Comparison of ENCODE assay signal across 30 mouse cellular contexts in genomic region chr15:99532023-99532422, GRCm38 (mm10). TPM values are rescaled to one million over a fixed set of nuclear protein-coding genes. Genes with fewer than 3 reads are reported as not detected.
DNase-seq lines count a peak whose midpoint lies in the region; ATAC-seq and TF ChIP-seq lines count a peak whose summit lies in the region.
"Had no signal": no experiment of that assay in that cellular context is flagged by ENCODE, and none has a peak within 500 bp of the region (broad histone marks: within the 10 kb centered on the region; RNA-seq: fewer than 3 reads in every experiment).

No protein-coding gene starts in this region.

- H3K27me3 ChIP-seq in hindbrain, postnatal 0 days (ENCODE audit: insufficient read depth, low read length) = no peaks in the 10 kb centered on the region
- H3K27me3 ChIP-seq in hindbrain, embryonic 14.5 days (ENCODE audit: control insufficient read depth, insufficient read depth, low read length) = no peaks in the 10 kb centered on the region
- H3K27me3 ChIP-seq in limb, embryonic 11.5 days (ENCODE audit: control insufficient read depth, insufficient read depth, low read length) = peaks cover 14% of the 10 kb centered on the region
- H3K27me3 ChIP-seq in limb, embryonic 10.5 days (ENCODE audit: low read depth, poor library complexity, severe bottlenecking) = peaks cover 41% of the 10 kb centered on the region
- peaks cover 35% of the 10 kb centered on the region for H3K27me3 ChIP-seq in embryonic facial prominence, embryonic 13.5 days

- DNase-seq in hindbrain, postnatal 0 days (ENCODE audit: low spot score) = no peak
- no peak for DNase-seq in hindbrain, embryonic 14.5 days (ENCODE audit: low spot score)
- no peak for DNase-seq in limb, embryonic 11.5 days (ENCODE audit: low spot score)
- DNase-seq in limb, embryonic 10.5 days (ENCODE audit: low spot score) = no peak
- peak; percentile 9 for DNase-seq in ES-CJ7 (ENCODE audit: low read depth, low spot score)
- no peak for DNase-seq in frontal cortex, adult 2 months (ENCODE audit: extremely low spot score in 1 of 2, low spot score in 1 of 2)
- DNase-seq: adrenal gland, postnatal 25 days; cerebellum, postnatal 14 days; forebrain, postnatal 0 days; gastrocnemius, postnatal 25 days; heart, adult 18-20 months; kidney, adult 9 months; layer of hippocampus, postnatal 36 days; liver; lung, postnatal 36 days; midbrain, embryonic 14.5 days; right cerebral cortex, postnatal 14 days had no signal

- H3K4me1 ChIP-seq in hindbrain, postnatal 0 days (ENCODE audit: insufficient read depth, low read length) = 0 out of 2 replicates have a peak, but pooled peaks cover 5% of the 10 kb centered on the region
- H3K4me1 ChIP-seq in hindbrain, embryonic 14.5 days (replicated peaks; ENCODE audit: control insufficient read depth, insufficient read depth, low read length) = peaks cover 14% of the 10 kb centered on the region
- peaks cover 8% of the 10 kb centered on the region; the same call in 1 of the 2 replicates for H3K4me1 ChIP-seq in limb, embryonic 11.5 days (ENCODE audit: control insufficient read depth, insufficient read depth, low read length)
- peaks cover 30% of the 10 kb centered on the region for H3K4me1 ChIP-seq in limb, embryonic 10.5 days
- peaks cover 18% of the 10 kb centered on the region for H3K4me1 ChIP-seq in embryonic facial prominence, embryonic 13.5 days
- H3K4me1 ChIP-seq: heart, embryonic 13.5 days had no signal

- H3K4me3 ChIP-seq in hindbrain, postnatal 0 days (ENCODE audit: low read length) = no peak overlapping the region
- H3K4me3 ChIP-seq in hindbrain, embryonic 14.5 days (replicated peaks; ENCODE audit: low read length) = no peak overlapping the region
- H3K4me3 ChIP-seq in limb, embryonic 11.5 days (ENCODE audit: low read depth, low read length) = no peak overlapping the region
- no peak overlapping the region for H3K4me3 ChIP-seq in limb, embryonic 10.5 days
- no peak overlapping the region for H3K4me3 ChIP-seq in embryonic facial prominence, embryonic 13.5 days
- H3K4me3 ChIP-seq: forebrain, embryonic 10.5 days; heart, embryonic 13.5 days; hindbrain, embryonic 12.5 days; layer of hippocampus, adult 2 months; megakaryocyte, embryonic 14.5 days; neural tube, embryonic 12.5 days had no signal

- no peak for ATAC-seq in hindbrain, postnatal 0 days
- no peak for ATAC-seq in hindbrain, embryonic 14.5 days (ENCODE audit: low FRiP score)
- ATAC-seq in limb, embryonic 11.5 days (ENCODE audit: insufficient number of reproducible peaks, low FRiP score, low TSS enrichment, low read depth) = 0 out of 2 replicates have a peak, but pooled peaks have one; percentile 35
- ATAC-seq in embryonic facial prominence, embryonic 13.5 days (ENCODE audit: insufficient number of reproducible peaks, insufficient read depth, low FRiP score, low TSS enrichment, low read depth) = peak; percentile 54; the same call in 1 of the 2 replicates
- ATAC-seq: forebrain, postnatal 0 days; inflammation-experienced regulatory T-cells, adult 6 months had no signal

- TF ChIP-seq CTCF in hindbrain, postnatal 0 days (IDR thresholded peaks at IDR 0.05; ENCODE audit: low read depth) = peak; percentile 20

- no peak overlapping the region for H3K4me2 ChIP-seq in hindbrain, postnatal 0 days (ENCODE audit: low read depth, low read length)
- no peak overlapping the region for H3K4me2 ChIP-seq in hindbrain, embryonic 14.5 days (replicated peaks)
- H3K4me2 ChIP-seq in limb, embryonic 11.5 days (ENCODE audit: low read depth, severe bottlenecking) = no peak overlapping the region
- H3K4me2 ChIP-seq in embryonic facial prominence, embryonic 13.5 days = no peak overlapping the region
- H3K4me2 ChIP-seq: heart, embryonic 13.5 days; hindbrain, embryonic 12.5 days; neural tube, embryonic 12.5 days had no signal

- WGBS in hindbrain, postnatal 0 days = 64% methylated on average over 3 of the region's 3 CpGs
- WGBS in hindbrain, embryonic 14.5 days = 78% methylated on average over 3 of the region's 3 CpGs
- WGBS in limb, embryonic 11.5 days = 44% methylated on average over 3 of the region's 3 CpGs
- 52% methylated on average over 3 of the region's 3 CpGs for WGBS in limb, embryonic 10.5 days
- 27% methylated on average over 3 of the region's 3 CpGs for WGBS in embryonic facial prominence, embryonic 13.5 days

- no peaks in the 10 kb centered on the region for H3K36me3 ChIP-seq in hindbrain, postnatal 0 days (ENCODE audit: insufficient read depth, low read length)
- no peaks in the 10 kb centered on the region for H3K36me3 ChIP-seq in hindbrain, embryonic 14.5 days (replicated peaks; ENCODE audit: control insufficient read depth, insufficient read depth)
- H3K36me3 ChIP-seq in limb, embryonic 11.5 days (ENCODE audit: control insufficient read depth, insufficient read depth, low read length) = no peaks in the 10 kb centered on the region
- H3K36me3 ChIP-seq in limb, embryonic 10.5 days = no peaks in the 10 kb centered on the region
- no peaks in the 10 kb centered on the region for H3K36me3 ChIP-seq in embryonic facial prominence, embryonic 13.5 days
- H3K36me3 ChIP-seq: forebrain, embryonic 10.5 days; heart, embryonic 13.5 days; hindbrain, embryonic 12.5 days; neural tube, embryonic 12.5 days had no signal

- no peak overlapping the region for H3K9ac ChIP-seq in hindbrain, postnatal 0 days (replicated peaks; ENCODE audit: low read length)
- no peak overlapping the region for H3K9ac ChIP-seq in hindbrain, embryonic 14.5 days
- no peak overlapping the region for H3K9ac ChIP-seq in limb, embryonic 11.5 days (ENCODE audit: low read length)
- H3K9ac ChIP-seq in embryonic facial prominence, embryonic 13.5 days = no peak overlapping the region
- H3K9ac ChIP-seq: forebrain, postnatal 0 days; heart, embryonic 13.5 days; hindbrain, embryonic 12.5 days; neural tube, embryonic 12.5 days had no signal

- H3K9me3 ChIP-seq in hindbrain, postnatal 0 days (ENCODE audit: low read length) = no peaks in the 10 kb centered on the region
- H3K9me3 ChIP-seq in hindbrain, embryonic 14.5 days (ENCODE audit: control insufficient read depth, low read length) = no peaks in the 10 kb centered on the region
- H3K9me3 ChIP-seq in limb, embryonic 11.5 days (ENCODE audit: control insufficient read depth, low read length) = no peaks in the 10 kb centered on the region
- no peaks in the 10 kb centered on the region for H3K9me3 ChIP-seq in limb, embryonic 10.5 days (replicated peaks)
- H3K9me3 ChIP-seq in embryonic facial prominence, embryonic 13.5 days = no peaks in the 10 kb centered on the region
- H3K9me3 ChIP-seq: forebrain, embryonic 10.5 days; heart, embryonic 13.5 days; hindbrain, embryonic 12.5 days; megakaryocyte, embryonic 14.5 days; neural tube, embryonic 12.5 days had no signal

- no peak overlapping the region for H3K27ac ChIP-seq in hindbrain, postnatal 0 days
- no peak overlapping the region for H3K27ac ChIP-seq in hindbrain, embryonic 14.5 days
- no peak overlapping the region for H3K27ac ChIP-seq in limb, embryonic 11.5 days (replicated peaks; ENCODE audit: low read depth, low read length)
- H3K27ac ChIP-seq in limb, embryonic 10.5 days = no peak overlapping the region
- H3K27ac ChIP-seq in embryonic facial prominence, embryonic 13.5 days = no peak overlapping the region
- H3K27ac ChIP-seq: forebrain, embryonic 10.5 days; heart, embryonic 13.5 days; hindbrain, embryonic 12.5 days; layer of hippocampus, adult 2 months; neural tube, embryonic 12.5 days; stomach, postnatal 0 days had no signal

RNA-seq across cellular contexts. Expression of gene Faim2, which starts 4.1 kb away (rescaled TPM):
- total RNA-seq in hindbrain, postnatal 0 days (2014; rRNA removed) = 30.5 and 33.4 TPM in 2 replicates
- 54.6 and 57.9 TPM in 2 replicates for polyA plus RNA-seq in hindbrain, postnatal 0 days (2015; fragmentation: Nextera tagmentation; extraction: Ambion mirVana)
- 32.0 and 44.4 TPM in 2 replicates for polyA plus RNA-seq in hindbrain, embryonic 14.5 days (2014; fragmentation: Nextera tagmentation; extraction: Ambion mirVana)
- 0.47 TPM in 1 of 2 replicates, not detected in the other for polyA plus RNA-seq in limb, embryonic 11.5 days (2014; fragmentation: Nextera tagmentation; extraction: Ambion mirVana)
- 0.26 TPM in 1 of 2 replicates, not detected in the other for polyA plus RNA-seq in limb, embryonic 10.5 days (2016; fragmentation: Nextera tagmentation; extraction: Ambion mirVana)
- 0.14 and 0.50 TPM in 2 replicates for polyA plus RNA-seq in embryonic facial prominence, embryonic 13.5 days (2015; fragmentation: Nextera tagmentation; extraction: Ambion mirVana)
- polyA plus RNA-seq in frontal cortex, adult 2 months (2012; rRNA removed) = 161 and 168 TPM in 2 replicates

RNA-seq across cellular contexts. Expression of gene Aqp2, which starts 46.8 kb away (rescaled TPM):
- not detected in 2 replicates for total RNA-seq in hindbrain, postnatal 0 days (2014; rRNA removed)
- 0.10 TPM in 1 of 2 replicates, not detected in the other for polyA plus RNA-seq in hindbrain, postnatal 0 days (2015; fragmentation: Nextera tagmentation; extraction: Ambion mirVana)
- not detected in 2 replicates for polyA plus RNA-seq in hindbrain, embryonic 14.5 days (2014; fragmentation: Nextera tagmentation; extraction: Ambion mirVana)
- polyA plus RNA-seq in limb, embryonic 11.5 days (2014; fragmentation: Nextera tagmentation; extraction: Ambion mirVana) = not detected in 2 replicates
- not detected in 2 replicates for polyA plus RNA-seq in limb, embryonic 10.5 days (2016; fragmentation: Nextera tagmentation; extraction: Ambion mirVana)
- not detected in 2 replicates for polyA plus RNA-seq in embryonic facial prominence, embryonic 13.5 days (2015; fragmentation: Nextera tagmentation; extraction: Ambion mirVana)
- polyA plus RNA-seq in frontal cortex, adult 2 months (2012; rRNA removed) = 0.08 and 0.20 TPM in 2 replicates
- total RNA-seq: forebrain, postnatal 0 days; gastrocnemius, postnatal 25 days; heart, adult 18-20 months; heart, postnatal 25 days; layer of hippocampus, adult 2 months; layer of hippocampus, postnatal 36 days had no signal
- polyA plus RNA-seq: forebrain, embryonic 10.5 days; forebrain, postnatal 0 days; heart, embryonic 13.5 days; hindbrain, embryonic 12.5 days; inflammation-experienced regulatory T-cells, adult 6 months; liver, embryonic 16.5 days; midbrain, embryonic 14.5 days; neural tube, embryonic 12.5 days; stomach, postnatal 0 days; thymus, postnatal 0 days; urinary bladder, adult 2 months had no signal

RNA-seq across cellular contexts. Expression of gene Bcdin3d, which starts 57.5 kb away (rescaled TPM):
- 10.1 and 13.7 TPM in 2 replicates for total RNA-seq in hindbrain, postnatal 0 days (2014; rRNA removed)
- 12.6 and 12.7 TPM in 2 replicates for polyA plus RNA-seq in hindbrain, postnatal 0 days (2015; fragmentation: Nextera tagmentation; extraction: Ambion mirVana)
- polyA plus RNA-seq in hindbrain, embryonic 14.5 days (2014; fragmentation: Nextera tagmentation; extraction: Ambion mirVana) = 16.5 and 19.6 TPM in 2 replicates
- polyA plus RNA-seq in limb, embryonic 11.5 days (2014; fragmentation: Nextera tagmentation; extraction: Ambion mirVana) = 17.8 and 20.2 TPM in 2 replicates
- 15.9 and 19.4 TPM in 2 replicates for polyA plus RNA-seq in limb, embryonic 10.5 days (2016; fragmentation: Nextera tagmentation; extraction: Ambion mirVana)
- polyA plus RNA-seq in embryonic facial prominence, embryonic 13.5 days (2015; fragmentation: Nextera tagmentation; extraction: Ambion mirVana) = 16.3 and 17.3 TPM in 2 replicates
- 5.7 and 6.8 TPM in 2 replicates for polyA plus RNA-seq in frontal cortex, adult 2 months (2012; rRNA removed)

RNA-seq across cellular contexts. Expression of gene Aqp5, which starts 58.6 kb away (rescaled TPM):
- 3.8 and 5.5 TPM in 2 replicates for total RNA-seq in hindbrain, postnatal 0 days (2014; rRNA removed)
- 1.1 TPM in 2 replicates for polyA plus RNA-seq in hindbrain, postnatal 0 days (2015; fragmentation: Nextera tagmentation; extraction: Ambion mirVana)
- 0.42 and 1.4 TPM in 2 replicates for polyA plus RNA-seq in hindbrain, embryonic 14.5 days (2014; fragmentation: Nextera tagmentation; extraction: Ambion mirVana)
- polyA plus RNA-seq in limb, embryonic 11.5 days (2014; fragmentation: Nextera tagmentation; extraction: Ambion mirVana) = not detected in 2 replicates
- not detected in 2 replicates for polyA plus RNA-seq in limb, embryonic 10.5 days (2016; fragmentation: Nextera tagmentation; extraction: Ambion mirVana)
- 0.24 and 1.2 TPM in 2 replicates for polyA plus RNA-seq in embryonic facial prominence, embryonic 13.5 days (2015; fragmentation: Nextera tagmentation; extraction: Ambion mirVana)
- polyA plus RNA-seq in frontal cortex, adult 2 months (2012; rRNA removed) = 1.2 and 1.5 TPM in 2 replicates
- total RNA-seq: gastrocnemius, postnatal 25 days; layer of hippocampus, adult 2 months; layer of hippocampus, postnatal 36 days had no signal
- polyA plus RNA-seq: forebrain, embryonic 10.5 days; inflammation-experienced regulatory T-cells, adult 6 months had no signal

Comparison
In these comparisons a context has a peak if more than half of its experiments do, and no peak if none do; other contexts are left out.
1. ATAC-seq: peak in limb, embryonic 11.5 days (single experiment) and embryonic facial prominence, embryonic 13.5 days (single experiment); none in hindbrain, postnatal 0 days (single experiment) and hindbrain, embryonic 14.5 days (single experiment).
2. RNA of gene Faim2, which starts 4.1 kb away (polyA plus RNA-seq): 161 to 168 TPM in frontal cortex, adult 2 months, 54.6 to 57.9 TPM in hindbrain, postnatal 0 days and 32.0 to 44.4 TPM in hindbrain, embryonic 14.5 days; 0.14 to 0.50 TPM in embryonic facial prominence, embryonic 13.5 days, 0.47 TPM in limb, embryonic 11.5 days and 0.26 TPM in limb, embryonic 10.5 days; every median in the first group is over 10 times any median in the second.